Mouse (Mus musculus): ENCODE measurements around the gene C77080.

C77080 gene

DNA sequence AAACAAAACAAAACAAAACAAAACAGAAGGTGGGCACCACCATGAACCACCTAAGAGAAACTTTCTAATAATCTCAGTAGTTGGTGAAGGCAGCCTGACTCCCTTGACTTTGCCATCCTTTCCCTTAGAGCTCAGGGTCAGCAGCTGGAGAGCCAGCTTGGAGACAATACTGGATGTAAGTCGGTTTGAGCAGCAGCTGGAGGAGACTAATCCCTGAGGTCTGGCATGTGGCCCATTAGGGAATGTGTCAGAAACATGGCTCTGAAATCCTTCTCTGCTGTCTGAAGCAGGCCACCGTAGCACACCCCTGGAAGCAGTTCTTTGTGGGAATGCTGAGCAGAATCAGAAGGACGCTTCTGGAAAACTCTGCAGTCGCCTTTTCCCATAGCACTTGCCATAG is 49.7 kb downstream of the C77080 start:
- no peak for DNase-seq

DNA sequence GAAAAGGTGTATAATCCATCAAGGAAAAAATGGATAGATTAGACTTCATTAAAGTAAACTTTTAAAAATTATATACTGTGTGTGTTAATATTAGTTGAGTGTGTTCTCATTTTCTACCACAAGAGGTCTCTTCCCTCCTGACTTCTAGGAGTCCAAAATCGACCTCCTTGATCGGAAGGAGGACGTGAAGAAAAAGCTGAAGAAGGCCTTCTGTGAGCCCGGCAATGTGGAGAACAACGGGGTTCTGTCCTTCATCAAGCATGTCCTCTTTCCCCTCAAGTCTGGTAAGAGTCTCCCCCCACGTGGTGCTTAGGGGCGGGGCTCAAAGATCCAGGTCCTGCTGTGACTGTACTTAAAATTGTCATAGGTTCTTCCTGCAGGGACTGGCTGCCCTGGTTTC is 51.7 kb downstream of the C77080 start:
- DNase-seq: no peak

- DNase-seq: no peak
Observed at GRCm38 (mm10) chr4:129206792-129207191, 54.4 kb downstream of the C77080 start.

GRCm38 (mm10) chr4:129204655-129205054 is 56.5 kb downstream of the C77080 start:
- no peak for DNase-seq

- DNase-seq: no peak
Observed at GRCm38 (mm10) chr4:129197514-129197913, 63.7 kb downstream of the C77080 start.

- no peak for DNase-seq
Observed at GRCm38 (mm10) chr4:129194280-129194679, 66.9 kb downstream of the C77080 start.

- DNase-seq: no peak
Observed at GRCm38 (mm10) chr4:129191691-129192090, 69.5 kb downstream of the C77080 start.

GRCm38 (mm10) chr4:129190538-129190937 is 70.7 kb downstream of the C77080 start:
- DNase-seq: peak in 1 of 2 experiments; percentile 28

DNA sequence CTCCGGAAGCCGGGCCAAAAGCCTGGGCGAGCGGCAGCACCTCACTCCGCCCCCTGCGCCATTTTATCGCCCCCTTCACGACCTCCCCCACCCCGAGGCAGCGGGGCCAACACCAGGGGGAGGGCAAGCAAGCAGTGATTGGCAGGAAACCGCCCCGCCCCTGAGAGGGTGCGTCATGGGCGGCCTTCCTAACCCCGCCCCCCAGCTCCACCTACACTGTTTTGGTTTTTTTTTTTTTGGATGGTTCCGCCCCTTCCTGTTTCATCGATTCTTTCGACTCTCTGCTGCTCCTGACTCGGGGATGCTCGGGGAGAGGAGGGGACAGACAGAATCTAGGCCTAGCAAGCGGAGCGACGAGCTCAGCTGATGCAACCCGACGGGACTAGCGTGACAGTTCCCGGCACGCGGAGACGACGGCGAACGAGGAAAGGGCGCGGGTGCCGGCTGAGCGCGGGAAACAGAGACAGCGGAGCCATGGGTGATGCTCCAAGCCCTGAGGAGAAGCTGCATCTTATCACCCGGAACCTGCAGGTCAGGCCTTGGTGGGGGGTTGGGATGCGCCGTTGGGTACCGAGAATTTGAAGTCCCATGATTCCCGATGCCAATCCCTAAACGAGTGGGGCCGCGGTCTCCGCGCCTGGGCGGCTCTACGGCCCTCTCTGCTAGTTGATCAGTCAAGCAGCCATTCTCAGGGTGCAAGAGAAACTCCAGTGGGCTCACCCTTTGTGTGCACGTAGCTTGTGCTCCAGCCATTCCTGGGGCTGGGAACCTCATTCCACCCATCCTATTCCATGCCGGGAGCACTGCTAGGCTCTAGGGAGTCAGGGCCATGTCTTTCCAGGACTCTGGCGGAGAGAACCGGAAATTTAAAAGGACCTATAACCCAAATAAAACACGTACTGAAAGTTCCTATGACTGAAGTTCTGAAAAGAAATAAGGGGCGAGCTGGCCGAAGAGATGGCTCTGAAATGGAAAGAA is 71.4 kb downstream of the C77080 start, which contains the start of the genes S100pbp and Yars:
Gene S100pbp (minus strand): TSS at position 186 of the 978 bp plus-strand sequence.
Gene Yars (plus strand): TSS at position 219 of the 978 bp plus-strand sequence.
- peak; percentile 96 to 98 for DNase-seq

- DNase-seq: peak; percentile 58 to 75
Observed at GRCm38 (mm10) chr4:129188803-129189541, 72.2 kb downstream of the C77080 start.

DNA sequence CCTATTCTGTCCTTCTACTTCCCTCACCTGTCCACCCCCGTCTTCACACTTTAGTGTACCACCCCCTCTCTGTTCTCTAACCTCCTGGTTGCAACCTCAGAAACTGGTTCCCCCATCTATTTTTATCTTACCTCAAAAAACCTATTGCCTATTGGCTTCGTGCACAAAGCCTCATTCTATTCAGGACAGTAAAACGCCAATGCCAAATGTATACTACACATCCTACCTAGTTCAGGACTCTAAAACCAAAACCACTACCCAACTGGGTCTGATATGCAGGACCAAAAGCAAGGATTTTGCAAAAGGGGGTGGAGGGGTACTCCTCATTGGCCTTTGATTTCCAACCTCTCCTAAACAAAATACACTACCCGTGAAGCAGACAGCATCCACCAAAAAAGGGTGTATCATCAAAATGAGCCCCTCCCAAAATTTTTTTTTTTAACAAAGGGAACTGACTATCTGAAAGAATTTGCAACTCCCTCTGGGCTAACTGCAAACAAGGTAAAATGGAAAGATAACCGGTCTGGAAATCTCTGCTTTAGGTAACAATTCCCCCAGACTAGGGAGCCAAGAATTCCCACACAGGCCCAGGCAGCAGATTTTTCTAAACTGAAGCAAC is 73.1 kb downstream of the C77080 start:
- no peak for DNase-seq

DNA sequence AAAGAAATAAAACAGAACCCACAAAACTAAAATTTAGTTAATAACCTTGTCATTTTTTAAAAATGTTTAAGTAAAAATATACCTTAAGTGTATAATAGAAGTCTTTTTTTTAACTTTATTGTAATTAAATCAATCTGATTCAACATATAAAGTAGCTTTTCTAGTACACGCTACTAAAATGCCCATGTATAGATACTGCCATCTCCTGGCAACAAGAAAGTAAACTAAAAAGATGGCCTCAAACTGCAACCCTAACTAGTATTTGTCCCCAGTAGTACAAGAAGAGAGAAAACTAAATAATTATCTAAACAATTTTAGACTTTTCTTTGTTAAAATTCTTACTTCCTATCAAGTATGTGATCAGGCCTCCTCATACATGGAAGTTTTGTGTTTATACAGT is 81.6 kb downstream of the C77080 start:
- DNase-seq: no peak

- DNase-seq: no peak
Observed at GRCm38 (mm10) chr4:129172529-129172928, 88.7 kb downstream of the C77080 start.
